Mouse (Mus musculus): ENCODE results near the gene Wfdc1.

Gene Wfdc1

GRCm38 (mm10) chr8:119728351-119728895 lies 62.3 kb downstream of the Wfdc1 start:
- no peak for DNase-seq (ENCODE audit: extremely low spot score, low spot score)

GRCm38 (mm10) chr8:119732072-119732471 lies 65.9 kb downstream of the Wfdc1 start:
- DNase-seq (ENCODE audit: extremely low spot score, low spot score) = no peak

- DNase-seq (ENCODE audit: extremely low spot score, low spot score) = no peak
Observed at GRCm38 (mm10) chr8:119736348-119736917, 70.3 kb downstream of the Wfdc1 start.

GRCm38 (mm10) chr8:119737093-119737900 lies 71.1 kb downstream of the Wfdc1 start:
- DNase-seq (ENCODE audit: extremely low spot score, low spot score) = no peak
